Mouse (Mus musculus) neutrophil, adult 5-6 weeks (primary cell): ENCODE results near the gene Nfkbil1. TPM values are rescaled to one million over a fixed set of nuclear protein-coding genes. Genes with fewer than 3 reads are reported as not detected.
"Not testable (repeated sequence)": the region's sequence is repeated elsewhere in the genome, so short reads cannot be mapped to it uniquely, and the experiment has no call there.

ENCODE experiments used
- ATAC-seq: fragments of 151-379, 151-347 bp; 2 replicates; pipeline ENCODE4 v1.8.0; 2017; ENCODE audit warnings: mild to moderate bottlenecking, moderate TSS enrichment; ENCODE audit not compliant: insufficient number of reproducible peaks, poor library complexity, low FRiP score, severe bottlenecking; ENCODE audit errors: extremely low read depth
- total RNA-seq: library from RNA; stranded (forward); fragments of 200-1000 nt; gene quantifications from 2 replicates; pipeline ENCODE4 v1.2.3, GENCODE M21; 2017

Nfkbil1 gene
- total RNA-seq, 1 experiment from 2014 or later = 10.8 TPM

- ATAC-seq = no peak
Observed at GRCm38 (mm10) chr17:35240384-35241304, 5.1 kb upstream of the Nfkbil1 start.

GRCm38 (mm10) chr17:35239700-35240099 lies 4.1 kb upstream of the Nfkbil1 start:
- ATAC-seq = no peak

GRCm38 (mm10) chr17:35237504-35237903 lies 1.9 kb upstream of the Nfkbil1 start:
- no peak for ATAC-seq

DNA sequence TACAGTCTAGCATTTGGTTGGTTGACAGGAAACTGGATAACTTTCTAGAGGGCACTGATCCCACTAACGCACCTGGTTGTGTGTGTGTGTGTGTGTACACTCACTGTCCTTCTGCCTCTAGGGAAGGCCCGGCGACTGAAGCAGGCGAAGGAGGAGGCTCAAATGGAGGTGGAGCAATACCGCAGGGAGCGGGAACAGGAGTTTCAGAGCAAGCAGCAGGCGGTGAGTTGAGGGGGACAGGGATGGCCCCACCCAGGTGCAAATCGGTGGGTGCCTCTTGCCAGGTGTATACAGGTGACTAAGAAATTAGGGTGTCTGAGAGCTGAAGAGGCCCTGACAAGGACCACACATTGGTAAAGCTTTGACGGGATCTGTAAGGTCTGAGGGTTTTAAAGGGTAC lies 1.4 kb upstream of the Nfkbil1 start:
- no peak for ATAC-seq

- peak; percentile 73 for ATAC-seq
Observed at GRCm38 (mm10) chr17:35236390-35236746, 776 bp upstream of the Nfkbil1 start.

- ATAC-seq = no peak
Observed at GRCm38 (mm10) chr17:35234903-35235302, 689 bp downstream of the Nfkbil1 start.

- ATAC-seq = not testable (repeated sequence)
Observed at GRCm38 (mm10) chr17:35234090-35234489, 1.5 kb downstream of the Nfkbil1 start.

DNA sequence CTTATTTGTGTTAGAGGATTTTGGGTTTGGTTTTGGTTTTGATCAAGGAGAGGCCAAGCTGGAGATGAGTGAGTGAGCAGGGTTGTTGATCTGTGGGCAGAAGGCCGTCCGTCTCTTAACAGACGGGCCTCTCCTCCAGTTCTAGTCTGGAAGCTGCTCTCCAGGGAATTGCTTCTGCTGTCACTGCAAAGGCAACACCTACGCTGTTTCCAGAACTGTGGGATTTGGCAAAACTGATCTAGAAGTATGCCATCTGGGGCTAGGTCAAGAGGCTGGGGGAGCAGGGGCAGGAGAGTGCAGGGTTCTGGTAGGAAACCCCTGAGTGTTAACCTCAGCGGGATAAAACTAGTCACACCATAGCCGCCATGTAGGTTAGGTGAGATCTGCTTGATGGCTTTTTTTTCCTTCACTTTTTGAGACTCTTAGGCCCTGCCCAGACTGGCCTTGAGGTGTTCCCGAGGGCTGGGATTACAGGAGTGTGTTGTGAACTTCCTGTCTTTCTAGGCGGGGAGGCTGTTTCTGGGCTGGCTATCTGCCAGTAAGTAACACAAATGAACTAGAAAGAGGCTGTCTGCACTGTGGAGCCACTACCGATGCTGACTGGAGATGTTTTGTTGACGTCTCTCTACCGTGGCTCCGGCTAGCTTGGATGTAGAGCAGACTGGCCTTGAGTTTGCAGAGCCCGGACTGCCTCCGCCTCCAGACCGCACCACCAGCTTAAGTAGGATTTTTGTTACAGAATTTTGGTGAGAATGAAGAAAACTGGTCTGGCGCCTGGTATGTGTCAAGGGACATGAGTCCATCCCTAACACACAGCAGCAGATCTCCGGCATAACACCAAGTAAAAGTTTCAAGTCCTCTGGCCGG lies 2.2 kb downstream of the Nfkbil1 start, which contains the start of gene Atp6v1g2:
Gene Atp6v1g2 (plus strand): TSS at position 547 of the 867 bp plus-strand sequence.
- no peak for ATAC-seq

GRCm38 (mm10) chr17:35232659-35233058 lies 2.9 kb downstream of the Nfkbil1 start:
- no peak for ATAC-seq

GRCm38 (mm10) chr17:35232043-35232442 lies 3.5 kb downstream of the Nfkbil1 start:
- ATAC-seq = peak; percentile 35; the same call in 1 of the 2 replicates

GRCm38 (mm10) chr17:35231022-35231421 lies 4.6 kb downstream of the Nfkbil1 start:
- ATAC-seq = peak; percentile 47

DNA sequence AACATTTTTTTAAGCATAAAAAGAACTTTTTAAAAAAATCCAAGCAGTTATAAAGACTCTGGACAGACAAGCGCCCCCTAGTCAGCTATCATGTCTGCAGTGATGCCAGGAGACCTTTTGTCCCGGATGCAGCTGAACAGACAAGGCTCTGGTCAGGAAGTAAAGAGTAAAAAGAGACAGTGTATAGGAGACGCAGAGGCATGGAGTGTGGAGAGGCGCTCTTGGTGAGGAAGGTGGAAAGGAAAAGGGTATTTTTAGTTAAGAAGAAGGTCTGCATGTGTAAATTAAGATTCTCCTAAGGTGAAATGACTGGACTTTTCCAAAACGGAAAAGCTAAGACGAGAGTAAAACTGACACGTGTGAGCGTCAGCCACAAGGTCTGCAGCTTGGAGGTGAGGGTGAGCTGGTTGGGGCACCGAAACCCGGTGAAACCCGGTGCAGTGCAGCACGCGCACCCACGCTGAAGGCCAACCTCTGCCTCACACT lies 9.0 kb downstream of the Nfkbil1 start:
- ATAC-seq = no peak

DNA sequence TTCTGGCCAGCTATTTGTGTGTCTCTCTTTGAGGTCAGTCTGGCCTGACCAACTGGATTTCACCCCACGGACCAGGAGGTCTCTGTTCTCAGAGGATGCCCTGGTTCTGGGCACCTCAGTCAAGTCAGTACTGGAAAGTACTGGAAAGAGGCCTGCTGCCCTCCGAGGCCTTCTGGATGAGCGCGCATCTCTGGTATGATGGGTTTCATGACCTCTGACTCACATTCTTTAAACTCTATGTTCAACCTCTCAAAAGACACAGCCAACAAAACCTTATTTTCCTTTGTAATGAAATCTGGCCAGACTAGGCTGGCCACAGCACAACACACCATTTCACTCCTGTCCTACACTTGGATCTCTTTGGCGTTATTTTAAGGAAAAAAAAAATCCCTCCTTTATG lies 10.1 kb downstream of the Nfkbil1 start:
- no peak for ATAC-seq

DNA sequence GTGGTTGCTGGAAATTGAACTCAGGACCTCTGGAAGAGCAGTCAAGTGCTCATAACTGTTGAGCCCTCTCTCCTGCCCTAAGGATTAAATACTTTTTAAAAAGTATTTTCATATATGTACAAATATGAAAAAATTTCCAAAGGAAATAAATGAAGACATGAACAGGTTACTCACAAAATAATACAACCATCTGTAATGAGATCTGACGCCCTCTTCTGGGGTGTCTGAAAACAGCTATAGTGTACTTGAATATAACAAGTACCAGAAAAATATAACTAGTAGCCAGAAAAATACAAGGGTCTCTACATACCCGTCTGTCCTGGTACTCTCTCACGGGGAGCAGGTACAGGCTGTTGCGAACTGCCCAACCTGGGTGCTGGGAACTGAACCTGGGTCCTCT lies 11.0 kb downstream of the Nfkbil1 start:
- no peak for ATAC-seq

- no peak for ATAC-seq
Observed at GRCm38 (mm10) chr17:35222299-35222698, 13.3 kb downstream of the Nfkbil1 start.

DNA sequence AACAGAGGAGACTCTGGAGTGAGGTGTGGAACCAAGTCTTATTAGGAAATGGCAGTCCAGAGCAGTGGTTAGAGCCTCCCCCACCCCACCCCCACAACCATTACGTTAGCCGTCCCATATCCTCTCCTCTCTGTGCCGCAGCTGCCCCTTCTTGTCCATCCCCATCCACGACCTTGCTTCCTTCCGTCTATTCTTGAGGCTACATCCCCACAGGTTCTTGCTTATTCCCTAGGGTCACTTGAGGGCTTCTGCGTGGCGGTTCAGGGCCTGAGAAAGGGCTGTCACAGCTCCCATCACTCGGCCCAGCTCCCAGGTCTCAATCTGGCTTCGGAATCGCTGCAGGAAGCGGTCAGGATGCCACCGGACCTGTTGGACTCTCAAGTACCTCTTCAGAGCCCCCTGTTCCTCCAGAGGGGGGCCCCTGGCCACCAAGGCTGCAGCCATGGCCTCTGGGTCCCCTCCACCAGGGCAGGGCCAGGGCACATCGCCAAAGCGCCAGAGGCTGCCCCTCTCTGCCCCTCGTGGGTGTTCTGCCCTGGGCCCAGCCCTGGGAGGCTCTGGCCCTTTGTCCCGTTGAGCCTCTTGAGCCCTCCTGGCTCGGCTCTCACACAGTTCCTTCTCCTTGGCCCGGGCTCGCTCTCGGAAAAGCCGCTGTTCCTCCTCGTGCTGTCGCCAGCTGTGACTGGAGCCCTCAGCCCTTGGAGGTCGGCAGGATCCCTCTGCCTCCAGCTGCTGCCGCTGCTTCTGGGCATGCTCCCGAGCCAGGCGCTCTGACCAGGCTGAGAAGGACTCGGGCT lies 15.2 kb downstream of the Nfkbil1 start, which contains the start of gene Gm16181:
Gene Gm16181 (plus strand): TSS at position 679 of the 797 bp plus-strand sequence.
- no peak for ATAC-seq

GRCm38 (mm10) chr17:35219601-35220041 lies 16.0 kb downstream of the Nfkbil1 start:
- ATAC-seq = peak; percentile 37; the same call in 1 of the 2 replicates

GRCm38 (mm10) chr17:35218516-35219193 lies 16.9 kb downstream of the Nfkbil1 start:
- ATAC-seq = peak; percentile 68
